Mouse (Mus musculus) cerebellum, adult 18-20 months (tissue): Measurements from ENCODE around the gene Nit1.
A peak's percentile ranks its signal among the peaks of the same experiment; 100 is the strongest.
"Not testable (repeated sequence)": the region's sequence is repeated elsewhere in the genome, so short reads cannot be mapped to it uniquely, and the experiment has no call there.

Experiments used
- DNase-seq, 2 experiments: peaks; one replicate each; pipeline ENCODE4 v3.0.0; 2021

Gene Nit1

DNA sequence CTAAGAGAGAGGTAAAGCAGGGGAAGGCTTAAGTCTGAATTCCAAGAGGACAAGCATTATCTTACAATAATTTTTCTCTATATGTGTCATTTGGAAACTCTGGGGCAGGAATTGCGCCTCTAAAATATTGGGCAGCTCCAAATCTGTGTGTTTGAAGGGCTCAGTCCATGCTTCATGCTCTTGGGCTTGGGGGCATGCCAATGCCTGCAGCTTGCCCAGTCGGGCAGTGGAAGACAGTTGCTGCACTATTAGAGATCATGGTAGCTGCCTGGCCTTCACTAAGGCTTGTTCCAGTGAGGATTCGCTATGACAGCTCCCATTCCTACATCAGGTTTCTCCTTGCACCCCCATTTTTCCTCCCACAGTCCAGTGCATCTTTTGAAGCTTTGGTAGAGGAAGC is 3.2 kb upstream of the Nit1 start:
- peak; percentile 31 to 33 for DNase-seq

DNA sequence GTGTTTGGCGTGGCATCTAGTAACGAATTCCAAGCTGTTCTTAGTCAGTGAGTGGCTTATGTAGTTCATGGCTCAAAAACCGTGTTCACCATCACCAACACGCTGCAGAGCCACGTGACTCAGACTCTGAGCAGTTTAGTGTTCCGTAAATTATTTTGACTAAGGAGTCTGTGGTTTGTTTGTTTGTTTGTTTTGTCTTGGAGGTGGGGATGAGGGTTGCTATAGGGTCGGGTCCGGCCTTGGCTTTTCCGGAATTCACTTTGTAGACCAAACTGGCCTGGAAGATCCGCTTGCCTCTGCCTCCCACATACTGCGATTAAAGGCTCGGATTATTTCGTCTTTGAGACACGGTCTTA is 627 bp upstream of the Nit1 start:
- DNase-seq, result no peak

DNA sequence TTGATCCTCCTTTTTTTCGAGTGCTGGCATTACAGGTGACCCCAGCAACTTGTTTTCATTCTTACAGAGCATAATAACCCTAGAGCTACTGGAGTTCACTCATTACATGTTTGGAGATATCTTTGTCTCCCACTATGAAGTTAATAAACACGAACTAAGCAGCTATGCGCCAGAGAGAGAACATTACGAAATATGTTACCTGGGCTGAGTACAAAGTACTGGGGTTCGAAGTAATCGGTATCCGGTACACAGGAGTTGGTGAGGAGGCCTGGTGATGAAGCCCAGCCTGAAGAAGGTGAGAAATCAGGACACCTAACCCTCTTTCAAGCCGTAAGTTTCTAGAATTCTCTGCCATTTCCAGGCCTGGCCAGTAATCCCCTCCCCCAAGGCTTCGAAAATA is 731 bp downstream of the Nit1 start:
- no peak for DNase-seq

DNA sequence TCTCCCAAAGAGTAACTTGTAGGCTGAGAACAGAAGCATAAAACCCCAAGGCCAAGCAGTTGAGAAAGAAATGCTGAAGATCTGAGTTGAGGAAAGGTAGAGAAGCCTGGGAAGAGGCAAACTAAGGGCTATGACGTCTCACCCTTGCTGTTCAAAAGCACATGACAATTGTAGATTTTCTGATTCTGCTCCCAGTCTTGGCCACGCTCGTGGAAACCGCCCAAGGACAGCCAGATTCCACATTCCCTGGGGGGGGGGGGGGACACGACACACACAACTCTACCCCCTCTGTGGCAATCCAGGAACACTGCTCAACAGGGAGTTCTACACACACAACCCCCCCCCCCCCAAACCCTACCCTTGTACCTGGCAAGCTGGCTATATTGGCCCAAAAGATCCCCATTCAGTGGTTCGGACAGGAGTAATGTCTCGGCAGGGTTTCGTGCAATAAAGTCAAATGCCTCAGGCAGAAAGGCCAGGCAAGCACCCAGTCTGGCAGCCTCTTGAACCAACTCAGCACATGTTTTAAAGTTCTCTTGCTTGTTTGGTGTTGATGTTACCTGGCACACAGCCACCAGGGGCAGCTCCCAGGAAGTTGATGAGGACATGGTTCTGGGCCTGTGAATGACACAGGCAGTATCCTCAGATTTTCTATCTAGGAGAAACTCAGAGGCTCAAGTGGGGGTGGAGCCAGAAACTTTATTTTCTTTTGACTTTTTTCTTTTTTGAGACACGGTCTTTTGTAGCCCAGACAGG is 1.3 kb downstream of the Nit1 start:
- DNase-seq, result peak in 1 of 2 experiments; percentile 35

DNA sequence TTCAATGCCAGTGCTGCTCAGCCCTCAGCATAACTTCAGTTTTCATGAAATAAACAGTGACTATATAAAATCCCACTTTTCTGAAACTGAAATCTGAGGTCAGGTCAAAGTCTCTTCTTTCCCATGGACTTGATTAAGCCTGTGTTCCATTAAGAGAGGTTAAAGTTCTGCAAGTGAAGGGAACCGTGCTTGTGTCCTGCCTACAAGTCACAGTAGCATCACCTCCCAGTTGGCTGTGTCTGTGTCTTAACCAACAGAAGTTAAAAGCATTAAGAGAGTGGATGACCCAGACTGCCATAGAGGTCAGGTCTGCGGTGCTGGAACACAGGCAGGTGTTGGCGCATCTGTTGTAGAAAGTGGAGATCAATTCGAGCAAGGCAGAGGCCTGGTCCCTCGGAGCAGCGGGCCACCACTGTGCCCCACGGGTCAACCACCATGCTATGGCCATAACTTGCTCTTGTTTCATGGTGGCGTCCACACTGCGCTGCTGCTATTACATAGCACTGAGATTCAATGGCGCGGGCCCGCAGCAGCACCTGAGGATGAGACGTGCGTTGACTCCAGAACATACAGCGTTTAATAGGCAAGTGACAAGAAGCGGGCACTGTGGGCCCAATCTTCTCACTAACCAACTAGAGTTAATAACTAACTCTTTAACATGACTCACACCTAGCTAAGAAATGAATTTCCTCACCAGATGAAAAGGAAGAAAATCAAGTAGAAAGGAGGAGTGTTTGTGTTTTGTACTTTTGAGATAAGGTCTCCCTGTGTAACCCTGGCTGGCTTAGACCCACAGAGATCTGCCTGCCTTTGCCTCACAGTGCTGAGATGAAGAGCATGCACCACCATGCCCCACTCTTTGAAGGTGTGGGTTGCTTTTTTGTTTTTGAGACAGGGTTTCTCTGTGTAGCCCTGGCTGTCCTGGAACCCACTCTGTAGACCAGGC is 2.9 kb downstream of the Nit1 start:
- DNase-seq, result no peak

DNA sequence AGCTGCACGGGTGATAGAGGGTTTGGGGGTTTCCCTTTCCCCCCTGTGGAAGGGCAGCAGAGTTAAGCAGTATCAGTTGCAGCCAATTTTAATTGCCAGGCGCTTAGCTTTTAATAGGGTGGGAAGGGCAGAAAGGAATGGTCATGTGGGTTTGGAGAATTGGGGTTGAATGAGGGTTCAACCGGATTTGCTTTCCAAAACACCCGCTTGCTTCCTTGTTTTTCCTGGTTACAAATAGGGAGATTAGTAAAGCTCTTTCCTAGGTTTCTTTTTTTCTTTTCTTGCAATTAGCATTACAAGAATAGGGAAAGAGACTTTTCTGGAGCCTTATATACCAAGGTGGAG is 15.3 kb downstream of the Nit1 start:
- DNase-seq, result no peak

DNA sequence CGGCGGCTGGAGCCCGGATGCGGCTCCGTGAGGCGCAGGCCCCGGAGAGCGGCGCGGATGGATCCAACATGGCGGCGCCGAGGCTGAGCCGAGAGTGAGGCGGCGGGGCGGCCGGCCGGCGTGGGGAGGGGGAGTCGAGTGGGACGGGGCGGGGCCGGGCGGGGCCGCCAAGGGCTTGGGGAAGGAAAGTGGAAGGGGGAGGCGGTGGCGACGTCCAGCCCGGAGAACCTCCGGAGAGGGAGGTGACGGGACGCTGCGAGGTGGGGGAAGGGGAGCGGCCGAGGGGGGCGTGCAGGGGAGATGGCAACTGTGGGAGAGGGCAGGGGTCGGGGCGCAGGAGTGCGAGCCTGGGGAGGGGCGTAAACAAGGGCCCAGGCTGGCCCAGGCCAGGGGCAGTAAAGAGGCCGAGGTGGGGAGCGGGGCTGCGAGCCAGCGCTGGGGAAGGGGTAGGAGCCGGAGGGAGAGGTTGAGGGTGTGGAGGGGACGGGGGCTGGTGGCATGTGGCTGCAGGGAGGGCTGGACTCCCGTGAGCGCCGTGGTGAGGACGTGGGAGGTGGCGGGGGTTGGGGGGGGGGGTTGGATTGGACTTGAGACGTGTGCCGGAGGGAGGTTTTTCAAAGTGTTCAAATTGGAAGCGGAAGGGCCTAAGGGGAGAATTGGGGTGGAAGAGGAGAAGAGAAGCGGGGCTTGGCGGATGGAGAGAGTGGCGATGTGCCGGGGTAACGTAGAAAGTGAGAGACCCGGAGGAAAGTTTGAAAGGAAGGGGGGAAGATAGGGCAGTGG is 15.8 kb downstream of the Nit1 start:
- peak in 1 of 2 experiments; percentile 43 for DNase-seq

DNA sequence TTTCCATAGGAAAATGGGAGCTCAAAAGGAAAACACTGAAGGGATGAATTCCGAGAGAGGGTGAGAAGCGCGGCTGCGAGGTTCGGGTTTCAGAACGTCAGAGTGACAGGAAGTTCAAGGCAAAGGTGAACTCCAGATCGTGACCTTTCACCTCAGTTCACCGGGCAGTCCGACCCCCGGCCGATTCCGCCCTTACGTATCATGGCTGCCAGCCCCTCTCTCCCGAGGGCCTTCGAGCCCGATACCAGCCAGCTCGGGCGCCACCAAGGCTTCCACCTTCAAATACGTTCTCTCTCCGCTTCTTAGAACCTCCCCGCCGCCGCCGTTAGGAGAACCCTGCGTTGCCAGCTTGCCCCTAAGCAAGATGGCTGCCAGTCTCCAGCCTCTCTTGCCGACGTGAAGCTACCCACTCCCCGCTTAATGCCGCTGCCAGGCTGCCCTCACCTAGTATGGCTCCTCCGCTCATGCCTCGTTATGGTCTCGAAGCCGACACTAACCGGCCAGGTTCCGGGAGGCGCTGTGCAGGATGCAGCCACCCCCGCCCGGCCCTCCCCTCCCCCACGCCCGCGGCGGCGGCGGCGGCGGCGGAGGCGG is 16.5 kb downstream of the Nit1 start, which contains the start of gene Dedd:
Dedd (plus strand) TSS at position 307 of the 594 bp plus-strand sequence.
- DNase-seq, result peak; percentile 88 to 92

DNA sequence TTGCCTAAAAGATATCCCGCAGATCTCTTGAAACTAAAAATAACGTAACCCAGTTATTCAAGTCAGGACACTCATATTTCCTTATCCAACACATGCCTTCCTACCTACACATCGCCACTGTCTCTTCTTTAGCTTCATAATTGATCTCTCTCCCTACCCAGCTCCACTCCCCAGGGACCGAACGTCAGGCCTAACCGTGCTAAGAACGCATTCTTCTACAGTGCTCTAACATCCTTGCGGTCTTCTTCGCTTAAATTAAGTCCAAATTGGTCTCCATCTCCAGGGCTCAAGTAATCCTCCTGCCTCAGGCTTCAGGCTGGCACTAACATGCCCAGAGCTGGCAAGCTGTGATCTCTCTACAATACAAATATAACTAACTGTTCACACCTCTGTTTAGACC is 17.2 kb downstream of the Nit1 start:
- DNase-seq, result no peak

DNA sequence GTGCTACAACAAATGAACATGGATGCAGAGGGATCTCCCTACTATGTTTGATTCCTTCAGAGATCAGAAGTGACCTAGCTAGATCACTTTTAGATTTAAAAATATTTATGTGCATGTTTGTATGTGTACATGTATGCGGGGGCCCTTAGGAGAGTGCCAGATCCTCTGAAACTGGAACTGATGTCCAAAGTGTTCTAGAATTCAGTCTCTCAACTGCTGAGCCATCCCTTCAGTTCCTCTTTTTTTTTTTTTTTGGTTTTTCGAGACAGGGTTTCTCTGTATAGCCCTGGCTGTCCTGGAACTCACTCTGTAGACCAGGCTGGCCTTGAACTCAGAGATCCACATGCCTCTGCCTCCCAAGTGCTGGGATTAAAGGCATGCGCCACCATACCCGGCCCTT is 18.9 kb downstream of the Nit1 start:
- not testable (repeated sequence) for DNase-seq

DNA sequence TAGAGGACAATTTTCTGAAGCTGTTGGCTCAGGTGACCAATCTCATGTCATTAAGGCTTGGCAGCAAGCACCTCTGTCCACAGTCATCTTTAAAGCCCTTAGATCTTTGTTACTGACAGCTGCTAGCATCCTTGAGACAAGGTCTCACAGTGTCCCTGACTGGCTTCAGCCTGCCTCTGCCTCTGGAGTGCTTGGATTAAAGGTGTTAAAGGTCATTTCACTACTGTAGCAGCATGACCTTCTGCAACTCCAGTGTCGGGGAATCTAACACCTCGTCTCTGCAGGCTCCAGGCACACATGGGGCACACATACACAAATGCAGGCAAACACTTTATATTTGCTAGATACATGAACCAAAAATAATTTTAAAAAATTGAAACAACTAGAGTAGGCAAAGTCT is 19.9 kb downstream of the Nit1 start:
- DNase-seq, result no peak

DNA sequence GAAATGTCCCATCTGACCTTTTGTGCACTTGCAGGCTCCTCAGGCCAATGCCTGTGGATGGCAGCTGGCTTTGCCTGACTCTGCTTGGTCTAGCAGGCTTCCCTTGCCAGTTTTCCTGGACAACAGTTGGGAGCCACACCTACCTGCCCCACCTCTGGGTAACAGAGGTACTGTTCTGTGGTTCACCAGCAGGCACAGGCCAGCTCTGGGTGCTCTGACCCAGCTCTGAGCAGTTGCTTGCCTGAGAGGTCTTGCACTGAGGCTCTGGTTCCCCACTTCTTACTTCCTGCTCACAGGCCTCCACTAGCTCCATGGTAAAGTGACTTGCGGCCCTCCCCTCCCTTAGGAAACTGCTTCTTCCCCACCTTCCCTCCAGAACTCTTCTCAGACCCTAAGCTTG is 23.4 kb downstream of the Nit1 start:
- DNase-seq, result no peak

DNA sequence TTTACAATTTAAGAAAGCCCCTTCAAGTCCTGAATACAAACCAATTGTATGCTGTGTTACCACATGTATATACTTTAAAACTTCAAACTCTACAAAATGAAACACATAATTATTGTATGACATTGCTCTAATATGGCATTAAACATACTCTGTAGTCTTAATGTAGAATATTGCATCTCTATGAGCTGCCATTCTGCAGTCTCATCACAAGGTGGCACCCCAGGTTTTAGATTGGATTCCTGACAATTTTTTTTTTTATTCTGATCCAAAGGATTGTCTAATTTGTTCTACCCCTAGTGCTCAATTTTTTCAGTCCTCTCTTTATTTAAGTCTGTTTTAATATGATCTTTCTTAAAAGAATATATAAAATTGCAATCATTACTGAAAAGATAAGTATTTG is 24.0 kb downstream of the Nit1 start:
- DNase-seq, result no peak

DNA sequence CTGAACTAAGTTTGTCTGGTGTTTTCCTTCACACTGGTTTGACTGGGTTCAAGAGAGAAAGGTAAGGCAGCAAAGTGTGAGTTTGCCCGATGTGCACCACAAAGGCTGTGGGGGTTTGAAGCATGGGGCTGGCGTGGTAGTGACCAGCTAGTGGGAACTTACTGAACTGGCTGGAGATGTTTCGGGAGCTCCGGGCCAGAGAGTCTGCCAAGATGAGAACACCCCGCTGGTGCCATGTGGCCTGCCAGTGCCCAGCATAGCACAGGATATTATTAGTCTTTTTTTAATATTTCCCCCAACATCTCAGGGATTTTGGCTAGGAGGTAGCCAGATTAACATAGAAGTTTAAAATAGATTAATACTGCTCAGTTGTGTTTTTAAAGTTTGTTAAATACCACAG is 25.3 kb downstream of the Nit1 start:
- peak; percentile 79 to 84 for DNase-seq

DNA sequence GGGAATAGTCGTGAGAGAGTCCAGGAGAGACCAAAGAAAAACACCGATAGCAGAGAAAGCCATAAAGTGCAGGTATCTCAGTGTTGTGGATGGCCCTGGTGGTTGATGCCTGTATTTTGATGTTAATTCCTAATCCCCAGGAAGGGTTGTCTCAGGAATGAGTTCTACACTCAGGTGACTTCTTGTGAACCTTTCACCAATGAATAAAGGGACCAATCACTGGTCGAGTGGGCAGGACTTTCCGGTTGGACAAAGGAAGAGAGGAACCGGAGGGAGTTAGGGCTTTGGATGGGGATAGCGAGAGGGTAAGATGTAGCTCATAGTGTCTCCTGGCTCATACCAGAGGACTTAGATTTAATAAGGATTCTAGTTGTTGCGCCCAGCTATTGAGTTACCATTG is 25.7 kb downstream of the Nit1 start:
- DNase-seq, result no peak

DNA sequence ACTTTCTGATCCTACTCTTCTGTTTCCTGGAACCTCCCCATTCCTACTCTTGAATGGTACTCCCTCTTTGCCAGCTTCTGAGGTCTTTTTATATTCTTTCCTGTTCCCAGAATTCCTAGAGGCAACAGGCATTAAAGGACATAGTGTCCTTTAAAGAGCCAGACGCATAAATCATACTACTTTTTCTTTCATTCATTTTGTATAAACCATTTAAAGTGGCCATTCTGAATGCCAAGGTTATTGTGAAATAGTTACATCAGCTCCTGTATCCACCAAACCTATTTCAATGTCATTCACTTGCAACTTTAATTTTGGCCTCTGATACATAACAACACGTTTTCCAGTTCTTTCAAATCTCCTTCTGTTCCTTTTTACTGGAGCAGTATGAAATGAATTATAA is 36.1 kb downstream of the Nit1 start:
- DNase-seq, result no peak

DNA sequence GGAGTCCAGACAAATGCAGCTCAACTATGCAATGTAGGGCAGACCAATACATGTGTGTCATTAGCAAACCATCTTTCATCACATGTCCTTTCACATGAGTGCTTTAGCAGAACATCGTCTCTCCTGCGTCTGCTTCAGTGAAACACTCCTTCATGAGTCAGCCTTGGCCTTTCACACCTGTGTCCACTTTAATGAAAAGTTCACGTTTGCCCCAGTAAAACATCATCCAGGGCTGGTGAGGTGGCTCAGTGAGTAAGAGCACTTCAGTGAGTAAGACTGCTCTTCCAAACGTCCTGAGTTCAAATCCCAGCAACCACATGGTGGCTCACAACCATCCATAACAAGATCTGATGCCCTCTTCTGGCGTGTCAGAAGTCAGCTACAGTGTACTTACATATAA is 39.3 kb downstream of the Nit1 start:
- not testable (repeated sequence) for DNase-seq

DNA sequence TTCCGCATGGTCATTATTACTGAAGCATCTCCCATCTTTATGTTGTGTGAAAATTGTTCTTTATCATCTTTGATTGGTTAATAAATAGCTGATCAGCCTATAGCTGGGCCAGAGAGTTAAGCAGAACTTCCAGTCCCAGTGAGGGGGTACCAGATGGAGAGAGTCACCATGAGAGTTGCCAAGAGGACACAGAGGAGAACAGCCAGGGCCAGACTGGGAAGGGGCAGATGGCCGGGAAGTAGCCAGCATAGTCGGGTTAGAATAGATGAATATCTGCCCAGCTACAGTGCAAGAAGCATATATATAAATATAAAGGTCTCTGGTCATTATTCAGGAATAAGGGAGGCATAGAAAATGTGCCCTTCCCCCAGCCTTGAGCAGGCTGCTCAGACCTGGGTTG is 47.2 kb downstream of the Nit1 start:
- no peak for DNase-seq

DNA sequence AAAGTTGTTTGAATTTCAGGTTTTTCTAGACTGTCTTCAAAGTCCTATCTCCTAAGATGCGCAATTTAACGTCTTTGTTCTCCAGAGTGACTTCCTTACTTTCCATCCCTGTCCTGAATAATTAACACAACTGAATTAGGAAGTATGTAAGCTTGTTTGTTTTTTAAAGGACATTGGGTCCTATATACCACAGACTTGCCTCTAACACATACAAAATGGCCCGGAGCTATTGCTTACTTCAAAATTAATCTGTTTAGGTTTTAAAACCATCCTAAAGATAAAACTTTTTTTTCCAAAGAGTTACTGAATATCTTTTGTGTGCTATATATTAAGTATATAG is 50.4 kb downstream of the Nit1 start:
- DNase-seq, result no peak

DNA sequence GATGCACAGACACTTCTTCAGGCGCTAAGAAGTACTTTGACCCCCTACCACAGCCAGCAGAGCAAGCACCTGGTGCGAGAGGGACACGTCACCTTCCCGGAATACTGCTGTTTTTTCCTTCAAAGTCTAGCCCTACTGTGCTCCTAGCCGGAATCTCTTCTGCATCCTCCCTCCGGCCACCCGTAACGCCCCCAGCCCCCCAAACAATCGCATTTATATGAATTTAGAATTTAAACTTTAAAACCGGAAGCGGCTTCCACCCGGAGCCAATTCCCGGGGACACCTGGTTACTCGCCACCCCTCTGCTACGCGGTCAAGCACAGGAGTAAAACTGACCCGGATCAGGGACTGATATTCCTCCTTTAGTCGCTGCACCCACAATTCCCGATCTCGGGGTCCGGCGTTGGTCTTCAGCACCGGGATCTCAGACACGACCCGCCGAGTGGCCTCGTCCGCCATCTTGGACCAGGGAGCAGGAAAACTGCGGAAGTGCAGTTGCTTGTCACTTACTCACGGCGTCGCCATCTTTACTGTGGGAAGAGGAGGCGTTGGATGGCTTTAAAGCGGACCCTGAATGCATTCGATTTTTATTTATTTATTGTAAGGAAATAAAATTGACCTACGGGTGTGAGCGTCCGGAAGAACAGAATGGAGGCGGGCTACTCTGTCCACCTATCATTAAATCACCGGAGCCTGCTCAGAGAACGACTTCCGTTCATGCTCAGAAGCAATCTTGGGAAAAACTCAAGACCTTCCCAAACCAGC is 51.0 kb downstream of the Nit1 start, which contains the start of gene Ufc1:
Ufc1 (minus strand) TSS at position 727 of the 765 bp plus-strand sequence.
- peak; percentile 86 to 87 for DNase-seq

DNA sequence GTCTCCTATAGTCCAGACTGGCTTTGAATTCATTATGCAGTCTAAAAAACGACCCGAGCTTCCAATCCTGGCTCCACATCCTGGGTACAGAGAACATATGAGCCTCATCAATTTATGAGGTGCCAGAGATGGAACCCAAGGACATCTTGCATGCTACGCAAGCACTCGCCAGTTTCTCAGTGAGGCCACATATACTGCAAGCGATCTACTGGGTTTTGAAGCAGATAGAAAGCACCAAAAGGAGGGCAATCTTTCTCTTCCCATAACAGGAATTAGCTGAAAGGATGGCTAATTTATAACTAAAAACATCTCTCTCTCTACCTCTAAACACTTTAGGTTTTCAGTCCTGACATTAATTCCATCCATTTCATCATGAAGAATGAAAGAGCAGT is 51.5 kb downstream of the Nit1 start:
- DNase-seq, result no peak

DNA sequence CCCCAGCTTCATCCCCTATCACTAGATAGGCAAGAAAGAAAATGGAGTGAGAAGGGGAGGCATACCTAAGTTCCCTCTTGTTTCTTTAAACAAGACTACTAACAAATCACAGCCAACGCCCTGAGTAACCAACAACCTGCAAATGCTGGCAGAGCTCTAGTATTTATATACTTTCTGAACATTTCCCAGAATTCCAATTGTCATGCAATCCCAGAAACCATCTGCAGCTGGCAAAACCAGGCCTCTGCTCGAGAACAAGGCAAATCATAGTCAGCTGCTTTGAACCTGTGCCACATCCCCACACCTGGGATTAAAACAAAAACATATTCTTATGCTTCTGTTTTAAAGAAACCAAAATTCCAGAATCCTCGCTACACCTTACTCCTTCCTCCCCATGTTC is 52.1 kb downstream of the Nit1 start:
- DNase-seq, result no peak
